18 mouse cellular contexts compared by ENCODE assay signal in the genomic region with DNA sequence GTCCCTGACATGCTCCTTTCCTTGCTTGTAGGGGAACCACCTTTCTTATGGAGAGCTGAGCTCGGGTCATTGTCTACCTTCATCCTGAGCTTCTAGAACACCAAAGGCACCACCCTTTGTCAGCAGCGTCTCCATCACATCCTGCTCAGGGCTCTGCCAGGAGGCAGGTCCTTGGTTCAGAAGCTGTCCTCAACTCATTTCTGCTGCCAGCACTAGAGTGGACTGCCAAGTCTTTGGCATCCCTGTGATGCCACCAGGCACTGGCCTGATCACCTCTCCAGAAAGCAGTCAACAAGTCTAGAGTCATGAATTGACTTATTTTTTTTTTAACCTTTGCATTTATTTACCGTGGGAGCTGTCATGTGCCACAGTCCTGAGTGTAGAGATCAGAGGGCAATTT. TPM values are rescaled to one million over a fixed set of nuclear protein-coding genes. Genes with fewer than 3 reads are reported as not detected.
A peak's percentile ranks its signal among the peaks of the same experiment; 100 is the strongest.
DNase-seq lines count a peak whose midpoint lies in the region; ATAC-seq and TF ChIP-seq lines count a peak whose summit lies in the region.
"Had no signal": no experiment of that assay in that cellular context is flagged by ENCODE, and none has a peak within 500 bp of the region (broad histone marks: within the 10 kb centered on the region; RNA-seq: fewer than 3 reads in every experiment).

No protein-coding gene starts in this region.

- no peak overlapping the region for H3K4me2 ChIP-seq in heart, embryonic 11.5 days
- H3K4me2 ChIP-seq in midbrain, embryonic 12.5 days (replicated peaks): no peak overlapping the region
- no peak overlapping the region for H3K4me2 ChIP-seq in midbrain, embryonic 11.5 days
- H3K4me2 ChIP-seq in lung, postnatal 0 days (replicated peaks; ENCODE audit: low read depth, low read length): no peak overlapping the region
- H3K4me2 ChIP-seq: embryonic facial prominence, embryonic 15.5 days; kidney, embryonic 15.5 days; liver, embryonic 13.5 days; midbrain, embryonic 15.5 days had no signal

- no peaks in the 10 kb centered on the region for H3K36me3 ChIP-seq in heart, embryonic 11.5 days (ENCODE audit: control insufficient read depth, insufficient read depth, low read length)
- no peaks in the 10 kb centered on the region for H3K36me3 ChIP-seq in midbrain, embryonic 12.5 days
- H3K36me3 ChIP-seq in midbrain, embryonic 11.5 days (ENCODE audit: control insufficient read depth, insufficient read depth, low read length): no peaks in the 10 kb centered on the region
- no peaks in the 10 kb centered on the region for H3K36me3 ChIP-seq in embryonic facial prominence, embryonic 10.5 days (replicated peaks)
- no peaks in the 10 kb centered on the region for H3K36me3 ChIP-seq in lung, postnatal 0 days (ENCODE audit: insufficient read depth, low read length)
- H3K36me3 ChIP-seq: embryonic facial prominence, embryonic 15.5 days; kidney, embryonic 15.5 days; liver, embryonic 13.5 days; midbrain, embryonic 15.5 days had no signal

- no peak for TF ChIP-seq POLR2A in cerebellum, adult 2 months (IDR thresholded peaks at IDR 0.05; ENCODE audit: borderline replicate concordance, insufficient read depth, low read length)

- DNase-seq in heart, adult 11 months: peak; percentile 91
- no peak for DNase-seq in midbrain, embryonic 11.5 days (ENCODE audit: low spot score, missing footprints)
- peak; percentile 68 to 82 for DNase-seq in cerebellum, adult 2 months
- DNase-seq in embryonic facial prominence, embryonic 10.5 days (ENCODE audit: low spot score): no peak
- DNase-seq in right cerebral cortex, postnatal 10 days (ENCODE audit: low spot score in 2 of 2): no peak
- DNase-seq in lung, postnatal 0 days (ENCODE audit: low spot score): no peak
- DNase-seq: gastrocnemius, postnatal 36 days; liver, embryonic 13.5 days; lung, postnatal 36 days; spleen, adult 18-20 months; thymus, postnatal 36 days had no signal

- no peak for TF ChIP-seq CTCF in cerebellum, adult 2 months (IDR thresholded peaks at IDR 0.05; ENCODE audit: borderline replicate concordance, insufficient read depth, low read depth, low read length)
- TF ChIP-seq CTCF in lung, postnatal 0 days (IDR thresholded peaks at IDR 0.05): no peak

- ATAC-seq in heart, embryonic 11.5 days (replicated peaks; ENCODE audit: insufficient number of reproducible peaks, low FRiP score, low TSS enrichment): no peak
- ATAC-seq in midbrain, embryonic 12.5 days (ENCODE audit: low FRiP score, low read depth): no peak
- ATAC-seq in midbrain, embryonic 11.5 days (ENCODE audit: low FRiP score): no peak
- ATAC-seq in lung, postnatal 0 days: no peak
- ATAC-seq: activated CD4-positive, CD25-positive, alpha-beta regulatory T cell, adult 4 months had no signal

- 69% methylated on average over 3 of the region's 3 CpGs for WGBS in heart, embryonic 11.5 days (ENCODE audit: insufficient replicate concordance)
- WGBS in midbrain, embryonic 12.5 days: 85% methylated on average over 3 of the region's 3 CpGs
- 76% methylated on average over 3 of the region's 3 CpGs for WGBS in midbrain, embryonic 11.5 days
- WGBS in cerebellum, adult 2 months: 16% methylated on average over 3 of the region's 3 CpGs
- 81% methylated on average over 3 of the region's 3 CpGs for WGBS in embryonic facial prominence, embryonic 10.5 days
- 61% methylated on average over 3 of the region's 3 CpGs for WGBS in lung, postnatal 0 days

- H3K4me3 ChIP-seq in heart, embryonic 11.5 days (ENCODE audit: low read depth, low read length): no peak overlapping the region
- H3K4me3 ChIP-seq in midbrain, embryonic 12.5 days: no peak overlapping the region
- no peak overlapping the region for H3K4me3 ChIP-seq in midbrain, embryonic 11.5 days (ENCODE audit: low read depth, low read length)
- H3K4me3 ChIP-seq in cerebellum, adult 2 months (replicated peaks; ENCODE audit: insufficient read depth, low read depth, low read length): no peak overlapping the region
- H3K4me3 ChIP-seq in embryonic facial prominence, embryonic 10.5 days: no peak overlapping the region
- H3K4me3 ChIP-seq in lung, postnatal 0 days (ENCODE audit: low read depth, low read length): no peak overlapping the region
- H3K4me3 ChIP-seq: embryonic facial prominence, embryonic 15.5 days; kidney, embryonic 15.5 days; layer of hippocampus, adult 2 months; liver, embryonic 13.5 days; midbrain, embryonic 15.5 days had no signal

- no peaks in the 10 kb centered on the region for H3K27me3 ChIP-seq in heart, embryonic 11.5 days (ENCODE audit: control insufficient read depth, insufficient read depth, low read length)
- H3K27me3 ChIP-seq in midbrain, embryonic 12.5 days: no peaks in the 10 kb centered on the region
- no peaks in the 10 kb centered on the region for H3K27me3 ChIP-seq in midbrain, embryonic 11.5 days (ENCODE audit: control insufficient read depth, insufficient read depth, low read length)
- no peaks in the 10 kb centered on the region for H3K27me3 ChIP-seq in cerebellum, adult 2 months (ENCODE audit: control insufficient read depth, insufficient read depth, low read length)
- peaks cover 10% of the 10 kb centered on the region; the same call in 1 of the 2 replicates for H3K27me3 ChIP-seq in embryonic facial prominence, embryonic 10.5 days (replicated peaks; ENCODE audit: low read depth, poor library complexity, severe bottlenecking)
- H3K27me3 ChIP-seq in lung, postnatal 0 days (replicated peaks; ENCODE audit: insufficient read depth, low read length): no peaks in the 10 kb centered on the region
- H3K27me3 ChIP-seq: embryonic facial prominence, embryonic 15.5 days; kidney, embryonic 15.5 days; midbrain, embryonic 15.5 days had no signal

- no peak for TF ChIP-seq EP300 in lung, postnatal 0 days (IDR thresholded peaks at IDR 0.05)

- H3K9ac ChIP-seq in heart, embryonic 11.5 days (ENCODE audit: low read depth, low read length): no peak overlapping the region
- no peak overlapping the region for H3K9ac ChIP-seq in midbrain, embryonic 12.5 days (replicated peaks)
- no peak overlapping the region for H3K9ac ChIP-seq in midbrain, embryonic 11.5 days (ENCODE audit: low read length)
- no peak overlapping the region for H3K9ac ChIP-seq in lung, postnatal 0 days (replicated peaks; ENCODE audit: low read depth)
- H3K9ac ChIP-seq: embryonic facial prominence, embryonic 15.5 days; kidney, embryonic 15.5 days; liver, embryonic 13.5 days; midbrain, embryonic 15.5 days had no signal

- H3K4me1 ChIP-seq in heart, embryonic 11.5 days (ENCODE audit: control insufficient read depth, insufficient read depth, low read length): peaks cover 9% of the 10 kb centered on the region
- peaks cover 26% of the 10 kb centered on the region for H3K4me1 ChIP-seq in midbrain, embryonic 12.5 days
- H3K4me1 ChIP-seq in midbrain, embryonic 11.5 days (ENCODE audit: control insufficient read depth, insufficient read depth, low read length): peaks cover 7% of the 10 kb centered on the region; the same call in 1 of the 2 replicates
- peaks cover 7% of the 10 kb centered on the region; the same call in 1 of the 2 replicates for H3K4me1 ChIP-seq in cerebellum, adult 2 months (ENCODE audit: control insufficient read depth, insufficient read depth, low read length)
- H3K4me1 ChIP-seq in embryonic facial prominence, embryonic 10.5 days: peaks cover 24% of the 10 kb centered on the region
- no peaks in the 10 kb centered on the region for H3K4me1 ChIP-seq in lung, postnatal 0 days (ENCODE audit: insufficient read depth, low read depth, low read length)
- H3K4me1 ChIP-seq: embryonic facial prominence, embryonic 15.5 days; liver, embryonic 13.5 days had no signal

- no peaks in the 10 kb centered on the region for H3K9me3 ChIP-seq in heart, embryonic 11.5 days (replicated peaks; ENCODE audit: control insufficient read depth, low read length)
- no peaks in the 10 kb centered on the region for H3K9me3 ChIP-seq in midbrain, embryonic 12.5 days
- H3K9me3 ChIP-seq in midbrain, embryonic 11.5 days (ENCODE audit: control insufficient read depth, low read length): no peaks in the 10 kb centered on the region
- no peaks in the 10 kb centered on the region for H3K9me3 ChIP-seq in embryonic facial prominence, embryonic 10.5 days
- no peaks in the 10 kb centered on the region for H3K9me3 ChIP-seq in lung, postnatal 0 days (ENCODE audit: low read length)
- H3K9me3 ChIP-seq: embryonic facial prominence, embryonic 15.5 days; kidney, embryonic 15.5 days; liver, embryonic 13.5 days; midbrain, embryonic 15.5 days had no signal

- no peak overlapping the region for H3K27ac ChIP-seq in heart, embryonic 11.5 days (ENCODE audit: low read depth, low read length)
- H3K27ac ChIP-seq in midbrain, embryonic 12.5 days (replicated peaks): 0 out of 2 replicates have a peak overlapping the region, but pooled peaks have one; percentile 39
- H3K27ac ChIP-seq in midbrain, embryonic 11.5 days (ENCODE audit: low read depth, low read length): no peak overlapping the region
- no peak overlapping the region for H3K27ac ChIP-seq in cerebellum, adult 2 months (ENCODE audit: insufficient read depth, low read length)
- peak overlapping the region; percentile 10; the same call in 1 of the 2 replicates for H3K27ac ChIP-seq in embryonic facial prominence, embryonic 10.5 days (replicated peaks)
- H3K27ac ChIP-seq in lung, postnatal 0 days (ENCODE audit: low read length): no peak overlapping the region
- H3K27ac ChIP-seq: embryonic facial prominence, embryonic 15.5 days; kidney, embryonic 15.5 days; layer of hippocampus, adult 2 months; liver, embryonic 13.5 days; midbrain, embryonic 15.5 days had no signal

RNA-seq across cellular contexts. Expression of a gene that starts 11.7 kb away (rescaled TPM):
- 22.5 and 25.4 TPM in 2 replicates for polyA plus RNA-seq in heart, embryonic 11.5 days (2014; fragmentation: Nextera tagmentation; extraction: Ambion mirVana)
- 24.0 and 24.7 TPM in 2 replicates for polyA plus RNA-seq in midbrain, embryonic 12.5 days (2016; fragmentation: Nextera tagmentation; extraction: Ambion mirVana)
- 19.3 and 21.0 TPM in 2 replicates for polyA plus RNA-seq in midbrain, embryonic 11.5 days (2014; fragmentation: Nextera tagmentation; extraction: Ambion mirVana)
- polyA plus RNA-seq in cerebellum, adult 2 months (2012; rRNA removed): 82.2 and 85.9 TPM in 2 replicates
- polyA plus RNA-seq in embryonic facial prominence, embryonic 10.5 days (2016; fragmentation: Nextera tagmentation; extraction: Ambion mirVana): 27.5 and 27.7 TPM in 2 replicates
- polyA plus RNA-seq in lung, postnatal 0 days (2015; fragmentation: Nextera tagmentation; extraction: Ambion mirVana): 12.7 and 19.3 TPM in 2 replicates

Comparison
In these comparisons a context has a peak if more than half of its experiments do, and no peak if none do; other contexts are left out.
1. H3K27ac ChIP-seq: peak in midbrain, embryonic 12.5 days (single experiment) and embryonic facial prominence, embryonic 10.5 days (single experiment); none in heart, embryonic 11.5 days (single experiment), midbrain, embryonic 11.5 days (single experiment), cerebellum, adult 2 months (single experiment) and lung, postnatal 0 days (single experiment).
2. DNase-seq: peak in heart, adult 11 months (single experiment) and cerebellum, adult 2 months (2 of 2); none in midbrain, embryonic 11.5 days (single experiment), embryonic facial prominence, embryonic 10.5 days (single experiment), right cerebral cortex, postnatal 10 days (0 of 2) and lung, postnatal 0 days (single experiment).